Mouse (Mus musculus): ENCODE data around the gene Adck1.

Gene Adck1

GRCm38 (mm10) chr12:88476702-88477101 is 116.3 kb downstream of the Adck1 start:
- no peak for DNase-seq

GRCm38 (mm10) chr12:88481657-88482056 is 121.3 kb downstream of the Adck1 start:
- DNase-seq, result no peak

- no peak for DNase-seq
Observed at GRCm38 (mm10) chr12:88490881-88491280, 130.5 kb downstream of the Adck1 start.

Measured in spleen, adult 18-20 months (tissue).